Mouse (Mus musculus) lung, adult 2 months (tissue): Measurements from ENCODE around the gene Cpeb3.

Source experiments
- CTCF ChIP-seq: fragments of 200-500 bp; IDR thresholded peaks from 2 replicates; pipeline ENCODE4 v1.5.1; 2011; ENCODE audit warnings: mild to moderate bottlenecking, low read length, control low read depth; ENCODE audit not compliant: insufficient read depth
- POLR2A ChIP-seq: fragments of 200-500 bp; IDR thresholded peaks from 2 replicates; pipeline ENCODE4 v1.6.1; 2011; ENCODE audit warnings: low read depth, mild to moderate bottlenecking, control low read depth, low read length, borderline replicate concordance; ENCODE audit errors: extremely low read depth

- no peak for TF ChIP-seq POLR2A
- no peak for TF ChIP-seq CTCF
Observed at GRCm38 (mm10) chr19:37025839-37026319, 182.5 kb downstream of the Cpeb3 start.
